Mouse (Mus musculus): Measurements from ENCODE around the gene Nfkbia.

- TF ChIP-seq CTCF (IDR thresholded peaks at IDR 0.05; ENCODE audit: low read depth) (no peak), EP300 (IDR thresholded peaks at IDR 0.05; ENCODE audit: low read depth) (no peak)
These were observed 28.2 kb downstream of the Nfkbia start for GRCm38 (mm10) chr12:55463992-55464845.
